Mouse (Mus musculus) macrophage (primary cell): ENCODE data around the gene Nmt1. TPM values are rescaled to one million over a fixed set of nuclear protein-coding genes. Genes with fewer than 3 reads are reported as not detected.
A peak's percentile ranks its signal among the peaks of the same experiment; 100 is the strongest.

Source experiments
- H3K27ac ChIP-seq: fragments of 350-480 bp; formaldehyde crosslinking; 2 replicates; pipeline ENCODE4 v1.9.0; 2021
- H3K36me3 ChIP-seq: fragments of 350-480 bp; formaldehyde crosslinking; 2 replicates; pipeline ENCODE4 v1.9.0; 2021; ENCODE audit errors: inconsistent target
- H3K4me3 ChIP-seq: fragments of 350-480 bp; formaldehyde crosslinking; 2 replicates; pipeline ENCODE4 v1.9.0; 2021; ENCODE audit errors: inconsistent target
- H3K79me2 ChIP-seq: fragments of 350-480 bp; formaldehyde crosslinking; 2 replicates; pipeline ENCODE4 v1.9.0; 2021; ENCODE audit errors: inconsistent target
- WGBS: methylation state at CpG from one replicate; pipeline ENCODE4 v1.1.7; 2026; ENCODE audit warnings: inconsistent platforms; ENCODE audit not compliant: missing documents; 5-methylcytosine and 5-hydroxymethylcytosine counted together
- polyA plus RNA-seq: library from polyadenylated mRNA; stranded (reverse); fragments of 250-400 nt; gene quantifications from 3 replicates; pipeline ENCODE4 v1.2.4, GENCODE M21; 2018; ENCODE audit warnings: inconsistent platforms

Gene Nmt1
- polyA plus RNA-seq, 1 experiment from 2014 or later: 58.0 TPM

DNA sequence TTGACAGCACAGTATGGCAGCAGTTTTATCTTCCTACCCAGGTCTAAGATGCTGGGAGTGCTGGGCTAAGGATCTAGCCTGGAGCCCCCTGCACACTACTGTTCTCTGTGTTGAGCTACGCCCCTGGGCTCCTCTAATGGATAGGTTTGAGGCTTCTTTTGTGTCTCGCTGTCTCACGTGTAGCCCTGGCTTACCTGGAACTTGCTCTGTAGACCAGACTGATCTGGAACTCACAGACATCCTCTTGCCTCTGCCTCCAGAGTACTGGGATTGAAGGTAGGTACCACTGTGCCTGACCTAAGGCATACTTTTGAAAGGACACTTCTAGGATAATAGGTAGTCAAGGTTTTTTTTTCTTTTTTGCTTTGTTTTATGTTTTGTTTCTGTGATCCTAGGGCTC is 16.0 kb downstream of the Nmt1 start:
- peaks cover 71% of the 10 kb centered on the region for H3K79me2 ChIP-seq
- no peak overlapping the region for H3K27ac ChIP-seq
- H3K4me3 ChIP-seq: no peak overlapping the region
- peaks cover 53% of the 10 kb centered on the region for H3K36me3 ChIP-seq
- 97% methylated on average over 3 of the region's 3 CpGs for WGBS

DNA sequence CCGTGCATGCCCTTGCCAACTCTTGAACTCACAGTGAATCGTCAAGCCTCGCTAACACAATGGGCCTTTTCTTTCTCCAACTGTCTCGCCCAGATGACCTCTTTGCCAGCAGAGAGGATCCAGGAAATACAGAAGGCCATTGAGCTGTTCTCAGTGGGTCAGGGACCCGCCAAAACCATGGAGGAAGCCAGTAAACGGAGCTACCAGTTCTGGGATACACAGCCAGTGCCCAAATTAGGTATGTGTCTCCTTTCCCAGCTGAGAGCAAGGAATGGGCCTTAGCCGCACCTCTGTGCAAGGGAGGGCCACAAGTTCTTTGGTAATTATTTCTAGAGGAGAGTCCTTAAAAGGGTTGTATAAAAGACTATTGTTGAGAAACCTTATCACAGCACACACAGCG is 18.3 kb downstream of the Nmt1 start:
- WGBS: 95% methylated on average over 8 of the region's 8 CpGs
- no peak overlapping the region for H3K27ac ChIP-seq
- H3K36me3 ChIP-seq: peaks cover 55% of the 10 kb centered on the region
- H3K79me2 ChIP-seq: peaks cover 48% of the 10 kb centered on the region
- no peak overlapping the region for H3K4me3 ChIP-seq

- Histone ChIP-seq H3K36me3 (peaks cover 42% of the 10 kb centered on the region), H3K27ac (no peak overlapping the region), H3K4me3 (no peak overlapping the region), H3K79me2 (peaks cover 26% of the 10 kb centered on the region; the same call in 1 of the 2 replicates)
- 85% methylated on average over 5 of the region's 5 CpGs for WGBS
Observed at GRCm38 (mm10) chr11:103049611-103050010, 21.6 kb downstream of the Nmt1 start.

DNA sequence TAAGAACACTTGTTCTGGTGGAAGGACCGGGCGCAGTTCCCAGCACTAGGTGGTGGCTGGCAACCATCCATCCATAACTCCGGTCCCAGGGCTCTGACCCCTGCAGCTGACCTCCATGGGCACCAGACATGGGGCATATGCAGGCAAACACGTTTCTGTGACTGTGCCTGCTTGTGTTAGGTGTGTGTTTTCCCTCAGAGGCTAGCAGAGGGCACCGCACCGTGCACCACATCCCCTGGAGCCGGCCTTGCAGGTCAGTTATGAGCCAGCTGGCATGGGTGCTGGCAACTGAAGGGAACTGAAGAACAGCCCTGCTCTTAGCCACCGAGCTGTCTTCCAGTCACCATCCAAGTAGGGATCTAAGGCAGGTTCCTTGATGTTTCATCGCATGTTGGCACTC is 22.2 kb downstream of the Nmt1 start:
- H3K79me2 ChIP-seq: peaks cover 24% of the 10 kb centered on the region; the same call in 1 of the 2 replicates
- WGBS: 91% methylated on average over 9 of the region's 9 CpGs
- no peak overlapping the region for H3K4me3 ChIP-seq
- no peak overlapping the region for H3K27ac ChIP-seq
- H3K36me3 ChIP-seq: peaks cover 38% of the 10 kb centered on the region

- Histone ChIP-seq H3K36me3 (peaks cover 38% of the 10 kb centered on the region), H3K79me2 (peaks cover 21% of the 10 kb centered on the region; the same call in 1 of the 2 replicates), H3K4me3 (no peak overlapping the region), H3K27ac (peak overlapping the region; percentile 21)
- WGBS: 7% methylated on average over 8 of the region's 8 CpGs
Observed at GRCm38 (mm10) chr11:103051249-103051691, 23.3 kb downstream of the Nmt1 start.

DNA sequence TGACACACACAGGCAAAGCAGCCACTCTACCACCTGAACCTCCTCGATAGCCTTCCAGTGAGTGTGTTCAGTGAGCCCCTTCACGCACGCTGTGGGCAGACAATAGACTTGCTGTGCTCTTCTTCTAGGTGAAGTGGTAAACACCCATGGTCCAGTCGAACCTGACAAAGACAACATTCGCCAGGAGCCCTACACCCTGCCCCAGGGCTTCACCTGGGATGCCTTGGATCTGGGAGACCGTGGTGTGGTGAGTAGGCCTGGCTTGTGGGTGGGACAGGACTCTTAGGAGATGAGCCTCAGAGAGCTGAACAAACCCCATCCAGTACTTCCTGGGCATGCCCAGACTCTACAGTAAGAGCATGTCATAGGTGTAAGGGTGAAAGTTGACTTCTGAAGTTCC is 24.1 kb downstream of the Nmt1 start:
- Histone ChIP-seq H3K4me3 (no peak overlapping the region), H3K36me3 (peaks cover 41% of the 10 kb centered on the region), H3K27ac (peak overlapping the region; percentile 21), H3K79me2 (peaks cover 21% of the 10 kb centered on the region; the same call in 1 of the 2 replicates)
- WGBS: 93% methylated on average over 6 of the region's 6 CpGs

DNA sequence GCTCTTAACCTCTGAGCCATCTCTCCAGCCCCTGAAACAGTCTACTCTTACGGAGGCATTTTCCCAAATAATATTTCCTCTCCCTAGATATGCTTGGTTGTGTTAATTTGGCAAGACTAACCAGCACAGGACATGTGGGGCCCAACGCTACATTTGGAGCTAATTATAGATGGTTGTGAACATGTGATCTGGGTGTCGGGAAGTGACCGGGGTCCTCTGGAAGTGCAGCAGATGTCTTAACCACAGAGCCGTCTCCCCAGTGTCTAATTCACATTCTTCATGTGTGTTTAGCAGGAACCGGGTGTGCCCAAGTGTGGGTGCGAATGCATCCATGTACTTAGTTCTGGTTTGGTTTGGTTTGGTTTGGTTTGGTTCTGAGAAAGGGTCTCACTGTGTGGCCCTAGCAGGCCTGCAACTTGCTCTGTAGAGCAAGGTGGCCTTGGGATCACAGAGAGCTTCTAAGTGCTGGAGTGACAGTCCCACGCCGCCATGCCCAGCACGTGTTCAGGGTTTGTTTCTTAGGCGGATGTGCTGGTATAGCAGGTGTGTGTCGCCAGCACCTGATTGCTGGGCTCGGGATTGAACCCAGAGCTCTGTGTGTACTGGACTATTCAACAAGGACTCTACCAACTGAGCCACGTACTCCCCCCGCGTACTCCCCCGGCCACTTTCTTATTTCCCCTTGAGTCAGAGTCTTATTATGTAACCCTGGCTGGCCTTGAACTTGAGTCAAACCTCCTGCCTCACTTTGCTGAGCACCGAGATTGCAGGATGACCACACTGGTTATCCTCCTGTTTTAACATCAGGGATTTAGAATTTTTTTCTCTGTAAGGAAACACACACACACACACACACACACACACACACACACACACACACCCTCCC is 25.4 kb downstream of the Nmt1 start:
- Histone ChIP-seq H3K79me2 (peaks cover 21% of the 10 kb centered on the region; the same call in 1 of the 2 replicates), H3K36me3 (peaks cover 50% of the 10 kb centered on the region), H3K4me3 (no peak overlapping the region), H3K27ac (peak overlapping the region; percentile 31; the same call in 1 of the 2 replicates)
- 91% methylated on average over 17 of the region's 18 CpGs for WGBS

- whole genome bisulfite sequencing: 55% methylated on average over 5 of the region's 6 CpGs
- Histone ChIP-seq H3K36me3 (peaks cover 62% of the 10 kb centered on the region), H3K79me2 (peaks cover 21% of the 10 kb centered on the region; the same call in 1 of the 2 replicates), H3K27ac (no peak overlapping the region), H3K4me3 (no peak overlapping the region)
Observed at GRCm38 (mm10) chr11:103054798-103055197, 26.8 kb downstream of the Nmt1 start.

DNA sequence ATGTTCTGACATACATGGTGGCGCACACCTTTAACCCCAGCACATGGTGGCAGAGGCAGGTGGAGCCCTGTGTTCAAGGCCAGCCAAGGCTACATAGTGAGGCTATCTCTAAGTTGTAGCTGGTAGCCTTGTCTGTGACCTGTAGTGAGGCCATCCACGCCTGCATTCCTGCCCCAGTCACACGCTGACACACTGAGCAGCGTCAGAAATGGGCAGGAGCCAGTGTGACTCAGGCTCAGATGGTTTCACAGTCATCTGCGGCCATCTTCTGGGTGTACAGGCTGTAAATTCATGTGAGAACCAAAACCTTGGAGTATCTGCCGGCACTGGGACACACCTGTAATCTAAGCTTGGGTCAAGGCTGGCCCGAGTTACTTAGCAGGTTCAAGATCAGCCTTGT is 28.6 kb downstream of the Nmt1 start:
- WGBS: 95% methylated on average over 7 of the region's 7 CpGs
- Histone ChIP-seq H3K27ac (no peak overlapping the region), H3K4me3 (no peak overlapping the region), H3K79me2 (peaks cover 21% of the 10 kb centered on the region; the same call in 1 of the 2 replicates), H3K36me3 (peaks cover 73% of the 10 kb centered on the region)

- Histone ChIP-seq H3K36me3 (peaks cover 81% of the 10 kb centered on the region), H3K27ac (no peak overlapping the region), H3K79me2 (peaks cover 9% of the 10 kb centered on the region; the same call in 1 of the 2 replicates), H3K4me3 (no peak overlapping the region)
- 84% methylated on average over 3 of the region's 3 CpGs for WGBS
Observed at GRCm38 (mm10) chr11:103058499-103059085, 30.6 kb downstream of the Nmt1 start.

- no peak overlapping the region for H3K4me3 ChIP-seq
- peaks cover 71% of the 10 kb centered on the region for H3K36me3 ChIP-seq
- no peaks in the 10 kb centered on the region for H3K79me2 ChIP-seq
- H3K27ac ChIP-seq: no peak overlapping the region
- 94% methylated on average over 14 of the region's 14 CpGs for WGBS
Observed at GRCm38 (mm10) chr11:103066191-103067050, 38.4 kb downstream of the Nmt1 start.

DNA sequence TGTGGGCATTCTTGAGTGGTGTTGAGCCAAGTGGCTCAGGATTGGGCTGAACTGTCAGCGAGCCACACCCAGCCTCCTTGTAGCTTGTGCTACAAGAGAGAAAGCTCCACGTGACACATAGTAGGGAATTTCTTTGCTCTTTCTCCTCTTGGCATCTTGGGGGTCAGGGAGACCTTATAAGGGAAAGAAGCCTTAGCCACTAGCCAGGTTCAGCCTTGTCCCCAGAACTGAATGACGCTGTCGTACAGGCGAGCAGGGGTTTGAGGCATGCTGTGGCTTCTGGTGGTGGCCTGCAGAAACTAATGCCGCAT is 39.0 kb downstream of the Nmt1 start:
- Histone ChIP-seq H3K79me2 (no peaks in the 10 kb centered on the region), H3K27ac (no peak overlapping the region), H3K4me3 (no peak overlapping the region), H3K36me3 (peaks cover 65% of the 10 kb centered on the region)
- WGBS: 92% methylated on average over 6 of the region's 6 CpGs

GRCm38 (mm10) chr11:103067457-103068001 is 39.5 kb downstream of the Nmt1 start:
- H3K27ac ChIP-seq: no peak overlapping the region
- H3K79me2 ChIP-seq: no peaks in the 10 kb centered on the region
- H3K36me3 ChIP-seq: peaks cover 61% of the 10 kb centered on the region
- no peak overlapping the region for H3K4me3 ChIP-seq
- WGBS: 97% methylated on average over 8 of the region's 8 CpGs

DNA sequence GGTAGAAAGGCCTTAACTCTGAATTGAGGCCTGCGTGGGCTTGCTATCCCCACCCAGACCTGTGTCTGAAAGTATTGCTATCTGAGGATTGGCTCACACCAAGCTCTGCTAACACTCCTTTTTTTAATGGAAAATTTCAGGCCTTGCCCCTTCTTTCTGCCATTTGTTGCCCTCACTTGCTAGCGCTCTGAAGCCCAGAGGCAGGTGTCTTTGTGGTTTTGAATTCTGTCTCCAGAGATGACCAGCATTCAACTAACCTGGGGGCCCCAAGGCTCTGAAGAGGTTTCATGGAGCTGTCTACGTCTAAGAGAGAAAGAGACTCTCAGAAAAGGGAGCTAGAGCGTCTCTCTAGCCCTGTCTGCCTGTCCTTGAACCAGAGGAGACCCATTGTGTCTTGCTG is 40.3 kb downstream of the Nmt1 start:
- Histone ChIP-seq H3K4me3 (no peak overlapping the region), H3K36me3 (peaks cover 56% of the 10 kb centered on the region)
- 98% methylated on average over 4 of the region's 4 CpGs for WGBS

More for the DNA sequence above, 40.3 kb downstream of the Nmt1 start:
- Histone ChIP-seq H3K79me2 (no peaks in the 10 kb centered on the region), H3K27ac (no peak overlapping the region)
